Mouse (Mus musculus) embryonic fibroblast, embryonic 13.5 days (primary cell): ENCODE measurements around the gene Rab3ip. TPM values are rescaled to one million over a fixed set of nuclear protein-coding genes. Genes with fewer than 3 reads are reported as not detected.
A peak's percentile ranks its signal among the peaks of the same experiment; 100 is the strongest.

ENCODE experiments used
- H3K27ac ChIP-seq: 2 replicates; pipeline ENCODE4 v1.5.1; 2012; ENCODE audit warnings: low read length, control low read depth, inconsistent platforms; ENCODE audit not compliant: insufficient read depth
- H3K4me1 ChIP-seq: 2 replicates; pipeline ENCODE4 v1.6.1; 2011; ENCODE audit warnings: low read length; ENCODE audit not compliant: control insufficient read depth, insufficient read depth
- H3K4me3 ChIP-seq: 2 replicates; pipeline ENCODE4 v1.5.1; 2011; ENCODE audit warnings: mild to moderate bottlenecking, control low read depth, low read length; ENCODE audit not compliant: insufficient read depth
- CTCF ChIP-seq: IDR thresholded peaks from 2 replicates; pipeline ENCODE4 v1.5.1; 2011; ENCODE audit warnings: mild to moderate bottlenecking, control low read depth, low read length, moderate library complexity, borderline replicate concordance; ENCODE audit not compliant: insufficient read depth
- POLR2A ChIP-seq: IDR thresholded peaks from 2 replicates; pipeline ENCODE4 v1.6.1; 2011; ENCODE audit warnings: low read depth, mild to moderate bottlenecking, control low read depth, low read length, moderate library complexity
- polyA plus RNA-seq: library from polyadenylated mRNA; stranded (reverse); fragments of >200 nt; gene quantifications from 2 replicates; pipeline ENCODE4 v1.2.4, GENCODE M21; 2011; ENCODE audit warnings: low read depth; ENCODE audit not compliant: missing spikeins, insufficient read length

Gene Rab3ip
- polyA plus RNA-seq, 1 experiment = 25.7 TPM

DNA sequence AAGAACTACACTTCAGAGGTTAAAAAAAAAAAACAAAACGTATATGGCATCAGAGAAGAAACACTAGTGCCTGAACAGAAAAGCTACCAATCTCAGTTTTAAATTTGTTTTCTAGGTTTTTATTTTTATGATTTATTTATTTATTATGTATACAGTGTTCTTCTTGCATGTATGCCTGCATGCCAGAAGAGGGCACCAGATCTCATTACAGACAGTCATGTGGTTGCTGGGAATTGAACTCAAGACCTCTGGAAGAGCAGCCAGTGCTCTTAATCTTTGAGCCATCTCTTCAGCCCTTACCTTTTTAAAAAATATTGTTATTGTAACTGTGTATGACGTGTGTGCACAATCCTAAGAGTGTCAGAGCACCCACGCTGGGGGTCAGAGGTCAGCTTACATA, 6.4 kb downstream of the Rab3ip start:
- Histone ChIP-seq H3K4me3 (no peak overlapping the region), H3K27ac (no peak overlapping the region), H3K4me1 (no peaks in the 10 kb centered on the region)
- TF ChIP-seq POLR2A (no peak), CTCF (no peak)

DNA sequence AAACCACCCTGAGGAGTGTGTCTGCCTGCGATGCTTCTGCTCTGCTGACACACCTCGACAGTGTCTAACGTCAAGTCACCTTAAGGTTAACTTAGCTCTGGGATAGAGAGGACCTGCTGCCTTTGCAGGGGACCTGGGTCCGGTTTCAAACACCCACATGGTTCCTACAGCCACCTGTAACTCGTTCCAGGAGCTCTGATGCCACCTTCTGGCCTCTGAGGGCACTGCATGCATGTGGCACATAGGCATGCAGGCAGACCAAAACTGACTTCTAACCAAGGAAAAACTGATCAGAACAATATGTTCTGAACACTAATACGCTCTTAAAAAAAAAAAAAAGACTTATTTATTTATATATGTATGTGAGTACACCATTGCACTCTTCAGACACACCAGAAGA, 7.5 kb downstream of the Rab3ip start:
- H3K4me3 ChIP-seq = no peak overlapping the region
- TF ChIP-seq CTCF (peak; percentile 41; the same call in 1 of the 2 replicates), POLR2A (no peak)
- no peak overlapping the region for H3K27ac ChIP-seq
- H3K4me1 ChIP-seq = no peaks in the 10 kb centered on the region

DNA sequence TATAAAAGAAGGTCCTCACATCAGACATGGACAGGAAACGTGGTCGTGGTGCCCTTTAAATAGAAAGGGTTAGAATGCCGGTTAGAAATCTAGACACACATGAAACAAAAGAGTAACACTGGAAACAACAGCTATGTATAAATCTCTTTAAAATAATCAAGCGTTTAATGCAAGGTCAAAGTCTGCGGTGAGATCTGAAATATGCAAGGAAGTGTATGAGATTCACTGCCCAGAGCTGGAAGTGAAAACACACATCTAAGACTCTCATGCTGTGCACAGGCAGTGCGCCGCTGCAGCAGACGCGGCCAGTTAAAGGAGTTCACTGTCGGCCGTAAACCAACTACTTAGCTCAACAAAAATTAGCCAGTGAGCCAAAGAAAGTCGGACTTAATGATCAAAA, 15.5 kb downstream of the Rab3ip start:
- H3K4me3 ChIP-seq = no peak overlapping the region
- no peak overlapping the region for H3K27ac ChIP-seq
- TF ChIP-seq CTCF = no peak
- no peak for TF ChIP-seq POLR2A
- H3K4me1 ChIP-seq = 0 out of 2 replicates have a peak, but pooled peaks cover 4% of the 10 kb centered on the region

DNA sequence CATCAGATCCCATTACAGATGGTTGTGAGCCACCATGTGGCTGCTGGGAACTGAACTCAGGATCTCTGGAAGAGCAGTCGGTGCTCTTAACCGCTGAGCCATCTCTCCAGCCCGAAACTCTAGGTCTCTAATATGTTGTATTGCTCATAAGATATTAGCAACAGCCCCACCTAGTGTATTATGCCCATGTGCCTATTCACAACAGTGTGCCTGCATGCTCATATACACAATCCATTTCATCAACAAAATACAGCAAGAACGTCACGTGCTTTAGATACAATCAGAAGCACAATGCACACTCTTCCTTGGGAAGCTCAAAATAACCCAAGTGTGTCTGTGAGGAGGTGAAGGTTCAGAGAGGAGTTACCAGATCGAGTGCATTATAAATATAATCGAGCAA, 16.8 kb downstream of the Rab3ip start:
- TF ChIP-seq POLR2A (no peak), CTCF (no peak)
- H3K4me1 ChIP-seq = peaks cover 10% of the 10 kb centered on the region; the same call in 1 of the 2 replicates
- no peak overlapping the region for H3K27ac ChIP-seq

DNA sequence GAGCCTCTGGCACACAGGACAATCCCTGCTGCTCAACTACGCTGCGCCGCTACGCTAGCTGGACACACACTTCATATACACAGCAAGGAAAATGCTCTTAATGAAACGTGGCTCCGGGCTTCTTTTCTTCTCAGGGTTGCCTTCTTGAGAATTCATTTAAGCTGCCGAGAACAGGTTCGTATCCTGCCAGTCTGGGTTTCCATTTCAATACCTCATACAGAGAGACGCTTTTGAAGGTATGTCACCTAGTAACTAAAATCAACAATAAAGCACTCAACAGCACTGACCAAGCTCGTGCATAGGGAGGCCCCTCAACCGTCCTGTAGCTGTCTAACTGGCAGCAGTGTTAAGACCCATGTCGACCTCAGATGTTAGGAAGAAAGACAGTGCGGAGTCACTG, 18.2 kb downstream of the Rab3ip start:
- TF ChIP-seq POLR2A = no peak
- no peak for TF ChIP-seq CTCF
- Histone ChIP-seq H3K27ac (no peak overlapping the region), H3K4me3 (no peak overlapping the region), H3K4me1 (peaks cover 10% of the 10 kb centered on the region; the same call in 1 of the 2 replicates)

More for the DNA sequence above, 16.8 kb downstream of the Rab3ip start:
- no peak overlapping the region for H3K4me3 ChIP-seq

DNA sequence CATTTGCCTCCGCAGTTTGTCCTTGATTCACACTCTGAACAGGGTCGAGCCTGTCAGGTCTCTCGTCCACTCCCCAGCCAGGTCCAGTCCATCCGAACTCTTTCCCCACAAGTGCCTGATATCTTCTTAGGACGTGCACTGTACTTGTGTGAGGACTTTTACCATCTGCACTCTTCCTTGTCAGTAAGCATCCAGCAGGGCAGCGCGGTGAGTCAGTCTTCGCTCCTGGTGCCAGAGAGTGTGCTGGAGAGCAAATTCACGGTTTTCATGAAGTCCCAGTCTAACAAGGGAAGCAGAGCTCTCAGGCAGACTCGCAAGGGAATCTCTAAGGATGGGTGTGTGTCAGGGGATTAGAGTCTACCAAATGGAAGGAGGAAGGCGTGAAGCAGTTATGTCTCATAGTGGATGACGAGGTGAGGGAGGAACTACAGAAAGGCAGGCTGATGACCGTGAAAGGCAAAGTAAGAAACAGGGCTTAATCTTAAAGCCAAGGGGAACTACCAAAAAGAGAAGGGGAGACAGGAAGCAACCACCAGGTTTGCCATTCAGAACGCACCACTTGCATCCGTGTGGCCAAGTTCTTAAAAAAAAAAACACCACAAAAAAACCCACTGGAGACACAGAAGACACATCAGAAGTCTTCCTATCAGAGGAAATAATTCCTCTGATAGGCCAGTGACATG, 18.9 kb downstream of the Rab3ip start:
- Histone ChIP-seq H3K4me1 (peaks cover 10% of the 10 kb centered on the region; the same call in 1 of the 2 replicates), H3K27ac (no peak overlapping the region), H3K4me3 (no peak overlapping the region)
- no peak for TF ChIP-seq CTCF
- no peak for TF ChIP-seq POLR2A

GRCm38 (mm10) chr10:116930936-116931335, 19.6 kb downstream of the Rab3ip start:
- no peak for TF ChIP-seq POLR2A
- TF ChIP-seq CTCF = no peak
- Histone ChIP-seq H3K4me3 (no peak overlapping the region), H3K27ac (no peak overlapping the region), H3K4me1 (peaks cover 10% of the 10 kb centered on the region; the same call in 1 of the 2 replicates)

DNA sequence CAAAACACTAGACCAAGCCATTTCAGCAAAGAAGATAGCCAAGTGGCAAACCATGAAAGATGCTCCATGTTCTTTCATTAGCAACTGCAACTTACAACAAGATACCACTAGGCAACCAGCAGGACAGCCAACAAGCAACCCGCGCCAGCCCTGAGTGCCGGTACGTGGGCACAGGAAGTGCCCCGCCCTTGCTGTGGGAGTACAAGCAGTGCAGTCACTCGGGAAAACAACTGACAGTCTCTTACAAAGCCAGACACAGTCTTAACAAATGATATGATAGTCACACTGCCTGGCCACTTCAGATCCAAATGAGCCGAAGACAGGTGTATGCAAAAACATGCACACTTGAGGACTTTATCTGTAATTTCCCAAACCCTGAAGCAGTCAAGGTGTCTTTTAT, 20.1 kb downstream of the Rab3ip start:
- H3K4me3 ChIP-seq = no peak overlapping the region
- TF ChIP-seq CTCF = no peak
- TF ChIP-seq POLR2A = no peak
- H3K27ac ChIP-seq = no peak overlapping the region
- peaks cover 10% of the 10 kb centered on the region; the same call in 1 of the 2 replicates for H3K4me1 ChIP-seq

GRCm38 (mm10) chr10:116928826-116929225, 21.7 kb downstream of the Rab3ip start:
- Histone ChIP-seq H3K4me1 (peaks cover 10% of the 10 kb centered on the region; the same call in 1 of the 2 replicates), H3K27ac (no peak overlapping the region), H3K4me3 (no peak overlapping the region)
- TF ChIP-seq POLR2A (no peak), CTCF (no peak)

DNA sequence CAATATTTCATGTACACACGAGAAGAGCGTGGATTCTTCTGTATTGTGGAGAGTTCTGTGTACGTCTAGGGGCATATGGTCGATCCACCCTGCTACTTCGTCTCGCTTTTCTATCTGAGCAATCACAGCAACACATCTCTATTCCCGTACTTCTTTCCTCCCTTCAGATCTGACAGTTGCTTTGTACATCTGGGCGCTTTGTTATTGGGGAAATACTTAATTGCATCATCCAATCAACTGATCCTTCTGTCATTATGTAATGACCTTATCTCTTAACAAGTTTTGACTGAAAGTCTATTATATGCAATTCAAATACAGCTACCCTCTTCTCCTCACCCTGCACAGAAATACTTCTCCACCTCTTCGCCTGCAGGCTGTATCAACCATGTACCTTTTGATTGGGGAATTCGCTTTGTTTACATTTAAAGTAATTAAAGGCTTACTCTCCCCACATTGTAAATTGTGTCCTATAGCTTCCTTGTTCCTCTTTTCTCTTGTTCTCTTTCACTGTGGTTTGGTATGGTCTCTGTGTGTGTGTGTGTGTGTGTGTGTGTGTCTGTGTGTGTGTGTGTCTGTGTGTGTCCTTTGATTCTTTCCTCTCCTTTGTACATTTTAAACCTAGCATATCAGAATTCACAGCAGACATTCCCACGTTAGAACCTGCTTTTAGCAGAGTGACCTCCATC, 24.0 kb downstream of the Rab3ip start:
- H3K4me1 ChIP-seq = peaks cover 10% of the 10 kb centered on the region; the same call in 1 of the 2 replicates
- H3K4me3 ChIP-seq = no peak overlapping the region
- TF ChIP-seq POLR2A = no peak
- TF ChIP-seq CTCF = no peak
- H3K27ac ChIP-seq = no peak overlapping the region
